Mouse (Mus musculus) limb, embryonic 14.5 days (tissue): ENCODE results near the gene Mia. TPM values are rescaled to one million over a fixed set of nuclear protein-coding genes. Genes with fewer than 3 reads are reported as not detected.

Experiments
- ATAC-seq: fragments of 200-750 bp; cut with Nextera tagmentation; 2 replicates; pipeline ENCODE4 v1.8.0; 2017; ENCODE audit warnings: low read depth, moderate number of reproducible peaks, moderate TSS enrichment; ENCODE audit not compliant: low FRiP score
- DNase-seq: peaks from one replicate; pipeline ENCODE4 v3.0.0-alpha.2; 2015; ENCODE audit warnings: low spot score
- H3K27ac ChIP-seq: fragments of 300-500 bp; sonication (generic); replicated peaks from 2 replicates; pipeline ENCODE4 v1.5.1; 2014; ENCODE audit warnings: low read depth, mild to moderate bottlenecking, low read length, moderate library complexity, mixed read lengths
- H3K27me3 ChIP-seq: fragments of 300-500 bp; sonication (generic); 2 replicates; pipeline ENCODE4 v1.6.1; 2014; ENCODE audit warnings: low read length, mixed read lengths; ENCODE audit not compliant: control insufficient read depth, insufficient read depth
- H3K36me3 ChIP-seq: fragments of 300-500 bp; sonication (generic); 2 replicates; pipeline ENCODE4 v1.6.1; 2014; ENCODE audit warnings: mild to moderate bottlenecking, low read length, moderate library complexity, mixed read lengths; ENCODE audit not compliant: control insufficient read depth, insufficient read depth
- H3K4me1 ChIP-seq: fragments of 300-500 bp; sonication (generic); 2 replicates; pipeline ENCODE4 v1.6.1; 2014; ENCODE audit warnings: antibody characterized with exemption, low read length, mixed read lengths; ENCODE audit not compliant: control insufficient read depth, insufficient read depth
- H3K4me2 ChIP-seq: fragments of 300-500 bp; sonication (generic); replicated peaks from 2 replicates; pipeline ENCODE4 v1.6.1; 2014; ENCODE audit warnings: low read depth, mild to moderate bottlenecking, low read length, moderate library complexity; ENCODE audit not compliant: severe bottlenecking
- H3K4me3 ChIP-seq: fragments of 300-500 bp; sonication (generic); replicated peaks from 2 replicates; pipeline ENCODE4 v1.5.1; 2014; ENCODE audit warnings: low read length
- H3K9ac ChIP-seq: fragments of 300-500 bp; sonication (generic); 2 replicates; pipeline ENCODE4 v1.6.1; 2014; ENCODE audit warnings: mild to moderate bottlenecking, low read depth, low read length, moderate library complexity; ENCODE audit not compliant: severe bottlenecking
- H3K9me3 ChIP-seq: fragments of 300-500 bp; sonication (generic); 2 replicates; pipeline ENCODE4 v1.6.1; 2016; ENCODE audit warnings: low read length; ENCODE audit not compliant: control insufficient read depth
- POLR2A ChIP-seq: fragments of 200-500 bp; IDR thresholded peaks from 2 replicates; pipeline ENCODE4 v1.8.0; 2012; ENCODE audit warnings: inconsistent platforms, mild to moderate bottlenecking, moderate library complexity, borderline replicate concordance; ENCODE audit not compliant: insufficient read depth, insufficient read length; ENCODE audit errors: extremely low read depth
- WGBS: fragments of 180-500 bp; shearing (Covaris S2); extraction: QIAGEN DNeasy Blood & Tissue Kit; methylation state at CpG from one replicate; pipeline ENCODE4 v1.1.7; 2014; 5-methylcytosine and 5-hydroxymethylcytosine counted together
- polyA plus RNA-seq, 2 experiments: library from polyadenylated mRNA; depleted of rRNA in 1 of 2; stranded (reverse) in 1 of 2; unstranded in 1 of 2; fragments of >200 nt; fragmentation: Nextera tagmentation in 1 of 2; extraction: Ambion mirVana in 1 of 2; gene quantifications; 2 replicates each; pipeline versions ENCODE4 v1.2.1 to v1.2.3; 2012 to 2014

Mia gene
- polyA plus RNA-seq (2012; rRNA removed) = 193 and 236 TPM in 2 replicates
- polyA plus RNA-seq (2014; fragmentation: Nextera tagmentation; extraction: Ambion mirVana) = 147 and 156 TPM in 2 replicates

GRCm38 (mm10) chr7:27180837-27181695 lies at the start of gene Mia, which contains the start of gene Gm21983:
TSS of gene Mia (minus strand) at chr7:27181157.
TSS of gene Gm21983 (minus strand) at chr7:27181086.
- H3K9ac ChIP-seq = peak within 1 kb of the TSS; percentile 52
- H3K4me2 ChIP-seq = peak within 1 kb of the TSS; percentile 56
- TF ChIP-seq POLR2A = no peak
- no peaks in the 10 kb centered on the region for H3K9me3 ChIP-seq
- WGBS = 58% methylated on average over 14 of the region's 14 CpGs
- peaks cover 25% of the 10 kb centered on the region for H3K36me3 ChIP-seq
- H3K27ac ChIP-seq = peak within 1 kb of the TSS; percentile 90
- peaks cover 14% of the 10 kb centered on the region for H3K4me1 ChIP-seq
- ATAC-seq (no peak), DNase-seq (peak; percentile 26)
- peak within 1 kb of the TSS; percentile 63 for H3K4me3 ChIP-seq
- H3K27me3 ChIP-seq = no peaks in the 10 kb centered on the region

GRCm38 (mm10) chr7:27228865-27229264 lies 47.9 kb upstream of the Mia start:
- H3K9me3 ChIP-seq = no peaks in the 10 kb centered on the region
- no peak for TF ChIP-seq POLR2A
- H3K4me3 ChIP-seq = peak overlapping the region; percentile 79
- DNase-seq (no peak), ATAC-seq (no peak)
- peaks cover 35% of the 10 kb centered on the region for H3K4me1 ChIP-seq
- peak overlapping the region; percentile 67 for H3K9ac ChIP-seq
- H3K4me2 ChIP-seq = peak overlapping the region; percentile 64
- H3K27me3 ChIP-seq = no peaks in the 10 kb centered on the region
- H3K27ac ChIP-seq = peak overlapping the region; percentile 83
- no peaks in the 10 kb centered on the region for H3K36me3 ChIP-seq
- WGBS = 15% methylated on average over 6 of the region's 6 CpGs

- no peaks in the 10 kb centered on the region for H3K36me3 ChIP-seq
These were observed 47.4 kb upstream of the Mia start, which contains the start of gene Itpkc for GRCm38 (mm10) chr7:27228281-27228821. TSS of gene Itpkc (minus strand) at chr7:27228661.

GRCm38 (mm10) chr7:27227676-27228075 lies 46.7 kb upstream of the Mia start:
- peaks cover 2% of the 10 kb centered on the region; the same call in 1 of the 2 replicates for H3K36me3 ChIP-seq
- peak overlapping the region; percentile 79 for H3K4me3 ChIP-seq
- H3K9me3 ChIP-seq = no peaks in the 10 kb centered on the region
- 1% methylated on average over 10 of the region's 10 CpGs for WGBS
- ATAC-seq (no peak), DNase-seq (no peak)
- peak overlapping the region; percentile 67 for H3K9ac ChIP-seq
- no peaks in the 10 kb centered on the region for H3K27me3 ChIP-seq
- peak overlapping the region; percentile 64 for H3K4me2 ChIP-seq
- H3K27ac ChIP-seq = peak overlapping the region; percentile 83
- peaks cover 29% of the 10 kb centered on the region for H3K4me1 ChIP-seq
- no peak for TF ChIP-seq POLR2A

More at GRCm38 (mm10) chr7:27228281-27228821, 47.4 kb upstream of the Mia start, which contains the start of gene Itpkc:
- H3K9me3 ChIP-seq = no peaks in the 10 kb centered on the region
- H3K27ac ChIP-seq = peak within 1 kb of the TSS; percentile 83
- ATAC-seq (peak; percentile 87), DNase-seq (peak; percentile 94)
- H3K9ac ChIP-seq = peak within 1 kb of the TSS; percentile 67
- H3K4me2 ChIP-seq = peak within 1 kb of the TSS; percentile 64
- H3K4me1 ChIP-seq = peaks cover 30% of the 10 kb centered on the region
- peak; percentile 71; the same call in 1 of the 2 replicates for TF ChIP-seq POLR2A
- H3K4me3 ChIP-seq = peak within 1 kb of the TSS; percentile 79
- no peaks in the 10 kb centered on the region for H3K27me3 ChIP-seq
- WGBS = under 1% methylated on average over 37 of the region's 49 CpGs

- Histone ChIP-seq H3K27me3 (no peaks in the 10 kb centered on the region), H3K4me3 (peak overlapping the region; percentile 79), H3K36me3 (peaks cover 4% of the 10 kb centered on the region; the same call in 1 of the 2 replicates), H3K9me3 (no peaks in the 10 kb centered on the region), H3K4me1 (peaks cover 29% of the 10 kb centered on the region), H3K27ac (no peak overlapping the region; the same call in 1 of the 2 replicates), H3K4me2 (peak overlapping the region; percentile 64), H3K9ac (peak overlapping the region; percentile 67)
- no peak for ATAC-seq
- TF ChIP-seq POLR2A = no peak
- DNase-seq = no peak
- WGBS = 37% methylated on average over 9 of the region's 9 CpGs
These were observed 46.3 kb upstream of the Mia start for GRCm38 (mm10) chr7:27227276-27227675.
